Mouse (Mus musculus): Measurements from ENCODE around the gene Rtkn2. TPM values are rescaled to one million over a fixed set of nuclear protein-coding genes. Genes with fewer than 3 reads are reported as not detected.

Gene Rtkn2
- 13.4 and 14.0 TPM in 2 replicates for polyA plus RNA-seq (2016; fragmentation: Nextera tagmentation; extraction: Ambion mirVana)

DNA sequence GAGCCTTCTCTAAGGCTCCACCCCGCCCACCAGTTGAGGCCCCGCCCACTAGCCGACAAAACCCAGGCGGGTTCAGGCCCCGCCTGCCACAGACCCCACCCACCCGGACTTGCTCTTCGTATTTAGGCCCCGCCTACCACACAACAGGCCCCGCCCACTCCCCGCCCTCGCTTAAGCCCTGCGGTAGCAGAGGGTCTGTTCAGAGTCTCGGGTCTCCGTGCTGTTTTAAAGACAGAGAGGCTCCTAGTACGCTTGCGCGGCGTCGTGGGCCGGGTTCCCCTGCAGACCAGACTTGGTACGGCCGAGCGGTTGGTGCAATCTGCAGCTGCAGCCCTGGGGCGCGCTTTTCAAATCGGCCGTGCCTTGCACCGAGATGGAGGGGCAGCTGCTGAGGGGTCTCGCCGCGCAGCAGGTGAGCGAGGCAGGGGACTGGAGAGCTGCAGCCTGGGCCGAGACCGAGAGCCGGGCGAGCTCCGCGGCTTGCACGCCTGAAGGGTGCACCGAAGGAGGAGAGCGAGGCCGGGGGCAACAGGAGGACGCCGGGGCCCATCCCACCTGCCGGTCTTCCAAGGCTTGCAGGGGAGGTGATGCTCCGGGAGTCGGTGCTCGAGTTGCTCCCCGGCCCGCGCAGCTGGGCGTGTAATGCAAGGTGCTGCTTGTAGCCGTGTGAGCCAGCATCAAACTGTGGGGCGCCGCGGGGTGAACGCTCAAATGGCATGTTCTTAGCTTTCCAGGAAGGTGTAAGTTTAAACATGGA lies at the start of gene Rtkn2:
Rtkn2 (plus strand) TSS at position 170 of the 757 bp plus-strand sequence.
- WGBS = under 1% methylated on average over 57 of the region's 57 CpGs
- Histone ChIP-seq H3K4me2 (replicated peaks) (peak within 1 kb of the TSS; percentile 99), H3K27ac (peak within 1 kb of the TSS; percentile 64)

DNA sequence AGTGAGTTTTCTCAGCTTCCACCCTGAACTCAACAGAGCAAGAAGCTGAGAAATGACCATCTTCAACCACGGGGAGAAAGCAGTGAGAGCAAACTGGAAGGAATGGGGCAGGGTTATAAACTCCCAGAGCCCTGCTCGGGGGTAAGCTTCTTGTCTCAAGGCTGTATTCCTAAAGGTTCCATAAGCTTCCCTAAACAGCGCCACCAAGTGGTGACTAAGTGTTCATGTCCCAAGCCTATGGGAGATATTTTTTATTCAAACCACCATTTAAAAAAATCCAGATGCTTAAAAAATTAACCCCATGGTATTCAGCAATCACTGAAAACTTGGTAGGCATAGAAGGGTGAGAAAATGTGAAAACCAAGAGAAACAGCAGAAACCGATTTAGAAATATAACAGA lies 48.0 kb upstream of the Rtkn2 start:
- WGBS = 83% methylated on average over 4 of the region's 4 CpGs
- Histone ChIP-seq H3K9me3 (replicated peaks) (no peaks in the 10 kb centered on the region), H3K4me1 (no peaks in the 10 kb centered on the region), H3K4me3 (no peak overlapping the region), H3K36me3 (no peaks in the 10 kb centered on the region), H3K4me2 (replicated peaks) (no peak overlapping the region), H3K27me3 (no peaks in the 10 kb centered on the region), H3K27ac (no peak overlapping the region), H3K9ac (no peak overlapping the region)
- ATAC-seq (ENCODE audit: low FRiP score) = no peak

More for the DNA sequence above, at the start of gene Rtkn2:
- Histone ChIP-seq H3K27me3 (no peaks in the 10 kb centered on the region), H3K9ac (peak within 1 kb of the TSS; percentile 72), H3K4me3 (peak within 1 kb of the TSS; percentile 73), H3K9me3 (replicated peaks) (no peaks in the 10 kb centered on the region), H3K4me1 (peaks cover 10% of the 10 kb centered on the region; the same call in 1 of the 2 replicates), H3K36me3 (no peaks in the 10 kb centered on the region)
- ATAC-seq (ENCODE audit: low FRiP score) = peak; percentile 98

DNA sequence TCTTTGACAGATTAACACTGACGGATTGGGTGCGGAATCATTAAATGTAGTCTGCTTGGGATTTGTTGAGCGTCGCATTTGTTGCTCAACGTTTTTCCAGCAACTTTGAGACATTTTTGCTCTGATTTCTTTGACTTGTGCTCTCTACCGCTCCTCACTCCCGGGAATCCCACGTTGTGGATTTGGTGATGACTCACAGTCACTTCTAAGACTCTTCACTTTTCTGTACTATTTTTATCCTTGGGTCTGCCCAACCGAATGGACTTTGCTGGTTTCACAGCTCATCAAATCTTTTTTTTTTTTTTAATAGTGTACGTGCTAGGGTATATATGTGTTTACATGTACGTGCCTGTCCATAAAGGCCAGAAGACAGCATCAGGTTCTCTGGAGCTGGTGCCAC lies 46.6 kb upstream of the Rtkn2 start:
- Histone ChIP-seq H3K4me3 (no peak overlapping the region), H3K4me1 (no peaks in the 10 kb centered on the region), H3K9me3 (replicated peaks) (no peaks in the 10 kb centered on the region), H3K27ac (no peak overlapping the region), H3K9ac (no peak overlapping the region), H3K27me3 (no peaks in the 10 kb centered on the region), H3K4me2 (replicated peaks) (no peak overlapping the region), H3K36me3 (no peaks in the 10 kb centered on the region)
- ATAC-seq (ENCODE audit: low FRiP score) = no peak
- 91% methylated on average over 11 of the region's 11 CpGs for WGBS

DNA sequence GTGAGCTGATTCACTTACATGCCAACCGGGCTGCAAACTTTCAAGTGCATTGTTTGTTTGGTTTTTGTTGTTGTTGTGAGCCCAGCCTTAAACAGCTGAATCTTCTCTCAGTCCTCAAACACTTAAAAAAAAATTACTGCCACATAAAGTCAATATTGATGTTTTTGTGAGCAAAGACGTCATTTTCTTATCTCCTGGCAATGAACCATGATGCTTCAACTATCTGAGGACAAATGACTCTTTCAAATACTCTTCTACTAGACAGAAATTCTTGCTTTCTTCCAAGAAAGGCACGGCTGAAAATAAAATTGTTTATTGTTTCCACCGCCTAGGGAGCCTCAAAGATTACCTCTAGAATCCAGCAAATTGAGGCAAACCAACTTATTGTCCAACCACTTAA lies 42.4 kb upstream of the Rtkn2 start:
- Histone ChIP-seq H3K9ac (no peak overlapping the region), H3K27ac (no peak overlapping the region), H3K27me3 (no peaks in the 10 kb centered on the region), H3K36me3 (no peaks in the 10 kb centered on the region), H3K4me3 (no peak overlapping the region), H3K4me1 (no peaks in the 10 kb centered on the region), H3K9me3 (replicated peaks) (no peaks in the 10 kb centered on the region), H3K4me2 (replicated peaks) (no peak overlapping the region)
- ATAC-seq (ENCODE audit: low FRiP score) = no peak
- WGBS = 80% methylated on average over 4 of the region's 4 CpGs

DNA sequence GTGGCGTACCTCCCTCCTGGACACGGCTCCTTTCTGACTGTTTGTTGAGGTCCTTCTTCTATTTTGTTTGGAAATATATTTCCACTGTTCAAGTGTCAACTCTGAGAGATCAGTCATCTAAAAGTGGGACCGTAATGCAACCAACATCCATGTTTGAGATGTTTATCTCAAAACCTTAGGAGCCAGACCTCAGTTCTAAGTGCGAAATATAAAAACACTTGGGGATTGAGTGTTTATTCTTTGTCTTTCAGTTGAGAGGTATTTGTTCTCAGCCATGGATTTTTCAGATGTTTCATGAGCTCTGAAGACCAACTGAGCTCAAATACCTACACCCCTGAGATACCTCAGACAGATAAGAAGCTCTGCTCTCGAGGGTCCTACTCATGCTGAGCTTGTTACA lies 41.6 kb upstream of the Rtkn2 start:
- ATAC-seq (ENCODE audit: low FRiP score) = no peak
- Histone ChIP-seq H3K27ac (no peak overlapping the region), H3K4me2 (replicated peaks) (no peak overlapping the region), H3K4me1 (no peaks in the 10 kb centered on the region), H3K27me3 (no peaks in the 10 kb centered on the region), H3K9me3 (replicated peaks) (no peaks in the 10 kb centered on the region), H3K36me3 (no peaks in the 10 kb centered on the region), H3K9ac (no peak overlapping the region), H3K4me3 (no peak overlapping the region)
- 89% methylated on average over 5 of the region's 5 CpGs for WGBS

DNA sequence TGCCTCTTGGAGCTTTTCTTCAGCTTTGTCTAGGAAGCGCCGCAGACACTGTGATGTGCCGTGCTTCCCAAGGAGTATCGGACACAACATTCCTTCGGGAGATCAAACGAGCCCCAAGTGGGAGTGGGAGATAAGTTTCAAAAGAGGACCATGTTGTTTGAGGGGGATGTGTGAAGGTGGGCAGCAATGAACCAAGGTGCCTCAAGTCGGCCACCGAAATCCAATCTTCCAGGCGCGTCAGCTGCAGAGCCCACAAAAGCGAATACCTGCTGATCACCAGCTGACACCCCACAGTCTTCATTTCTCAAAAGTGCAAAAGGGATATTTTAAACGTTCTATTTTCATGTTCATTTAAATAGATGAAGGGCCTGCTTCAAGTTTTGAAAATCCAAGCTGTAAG lies 39.8 kb upstream of the Rtkn2 start:
- Histone ChIP-seq H3K4me1 (no peaks in the 10 kb centered on the region), H3K9me3 (replicated peaks) (no peaks in the 10 kb centered on the region), H3K27me3 (no peaks in the 10 kb centered on the region), H3K4me3 (no peak overlapping the region), H3K27ac (no peak overlapping the region), H3K36me3 (no peaks in the 10 kb centered on the region), H3K9ac (no peak overlapping the region), H3K4me2 (replicated peaks) (no peak overlapping the region)
- 72% methylated on average over 12 of the region's 12 CpGs for WGBS
- no peak for ATAC-seq (ENCODE audit: low FRiP score)

DNA sequence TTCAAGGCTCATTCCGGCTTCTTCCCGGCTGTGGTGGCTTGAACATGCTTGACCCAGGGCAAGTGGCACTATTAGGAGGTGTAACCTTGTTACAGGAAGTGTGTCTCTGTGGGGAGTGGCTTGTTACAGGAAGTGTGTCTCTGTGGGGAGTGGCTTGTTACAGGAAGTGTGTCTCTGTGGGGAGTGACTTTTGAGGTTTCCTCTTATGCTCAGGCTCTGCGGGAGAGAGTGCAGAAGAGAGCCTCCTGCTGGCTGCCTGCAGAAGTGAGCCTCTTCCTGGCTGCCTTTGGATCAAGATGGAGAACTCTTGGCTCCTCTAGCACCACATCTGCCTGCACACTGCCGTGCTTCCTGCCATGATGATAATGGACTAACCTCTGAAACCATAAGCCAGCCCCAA lies 35.9 kb upstream of the Rtkn2 start:
- Histone ChIP-seq H3K4me1 (no peaks in the 10 kb centered on the region), H3K27me3 (no peaks in the 10 kb centered on the region), H3K4me2 (replicated peaks) (no peak overlapping the region), H3K27ac (no peak overlapping the region), H3K4me3 (no peak overlapping the region), H3K9me3 (replicated peaks) (no peaks in the 10 kb centered on the region), H3K36me3 (no peaks in the 10 kb centered on the region), H3K9ac (no peak overlapping the region)
- ATAC-seq (ENCODE audit: low FRiP score) = no peak
- WGBS = 78% methylated on average over 4 of the region's 4 CpGs

DNA sequence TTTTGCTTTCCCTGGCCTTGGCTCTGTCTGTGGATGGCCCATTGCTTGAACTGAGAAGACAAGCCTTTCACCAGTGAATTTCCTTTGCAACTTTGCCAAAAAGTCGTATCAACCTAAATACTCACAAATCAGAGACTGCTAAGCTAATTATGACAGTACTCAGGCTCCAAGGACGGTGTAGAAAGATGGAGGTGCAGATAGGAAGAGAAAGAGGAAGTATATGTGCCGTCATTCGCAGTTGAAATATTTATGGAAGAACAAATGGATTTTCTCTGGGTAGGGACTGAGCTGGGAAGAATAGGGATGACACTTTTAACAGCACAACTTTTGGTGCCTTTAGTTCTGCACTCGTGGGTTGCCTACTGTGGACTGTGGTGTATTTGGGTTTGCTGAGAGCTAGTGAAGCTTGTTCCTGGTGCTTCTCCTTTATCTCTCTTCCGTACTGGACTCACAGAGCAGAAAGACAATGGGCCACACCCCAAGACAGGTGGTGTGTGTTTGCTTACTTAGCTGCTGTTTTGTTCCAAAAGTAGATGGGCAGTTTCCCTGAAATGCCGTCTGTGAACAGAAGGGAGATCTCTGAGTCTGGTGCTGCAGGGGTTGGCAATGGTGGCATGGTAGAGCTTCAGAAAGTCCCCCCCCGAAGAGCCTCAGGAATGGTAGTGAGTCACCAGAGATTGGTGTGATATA lies 29.2 kb upstream of the Rtkn2 start:
- Histone ChIP-seq H3K4me2 (replicated peaks) (no peak overlapping the region), H3K4me1 (no peaks in the 10 kb centered on the region), H3K4me3 (no peak overlapping the region), H3K27me3 (no peaks in the 10 kb centered on the region), H3K9me3 (replicated peaks) (no peaks in the 10 kb centered on the region), H3K27ac (no peak overlapping the region), H3K36me3 (no peaks in the 10 kb centered on the region), H3K9ac (no peak overlapping the region)
- no peak for ATAC-seq (ENCODE audit: low FRiP score)
- WGBS = 85% methylated on average over 8 of the region's 8 CpGs

DNA sequence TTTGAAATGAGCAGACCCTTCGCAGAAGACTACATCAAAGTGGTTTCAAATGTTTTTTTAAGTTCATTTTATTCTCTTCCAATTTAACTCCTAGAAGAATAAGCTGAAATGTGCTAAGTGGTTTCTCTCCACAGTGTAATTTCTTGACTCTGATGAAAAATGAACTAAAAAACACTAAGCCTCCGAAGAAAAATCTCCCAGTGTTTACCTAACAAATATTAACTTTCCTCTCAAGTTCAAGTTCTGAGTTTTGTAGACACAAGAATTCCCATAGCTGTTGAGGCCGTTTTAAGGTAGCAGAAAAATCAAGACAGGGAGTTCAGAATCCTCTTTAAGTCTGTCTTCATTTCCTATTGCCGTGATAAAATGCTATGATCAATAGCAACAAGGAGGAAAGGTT lies 27.7 kb upstream of the Rtkn2 start:
- WGBS = 81% methylated on average over 4 of the region's 4 CpGs
- Histone ChIP-seq H3K9me3 (replicated peaks) (no peaks in the 10 kb centered on the region), H3K27ac (no peak overlapping the region), H3K4me3 (no peak overlapping the region), H3K4me1 (no peaks in the 10 kb centered on the region), H3K36me3 (no peaks in the 10 kb centered on the region), H3K4me2 (replicated peaks) (no peak overlapping the region), H3K27me3 (no peaks in the 10 kb centered on the region), H3K9ac (no peak overlapping the region)
- no peak for ATAC-seq (ENCODE audit: low FRiP score)

DNA sequence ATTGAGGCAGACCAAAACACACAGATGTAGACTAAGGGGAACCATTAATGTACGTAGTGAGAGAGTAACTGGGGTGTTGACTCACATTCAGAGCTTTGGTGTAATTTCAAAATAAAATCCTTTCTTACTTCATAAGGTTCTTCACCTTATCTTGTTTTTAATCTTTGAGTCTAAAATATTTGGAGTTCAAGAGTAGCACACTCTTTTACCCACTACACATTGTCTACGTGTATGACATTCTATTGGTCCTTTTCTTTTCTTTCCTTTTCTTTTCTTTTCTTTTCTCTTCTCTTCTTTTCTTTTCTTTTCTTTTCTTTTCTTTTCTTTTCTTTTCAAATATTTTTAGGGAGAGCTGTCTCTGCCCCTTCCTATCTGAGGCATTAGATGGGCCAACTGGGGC lies 23.4 kb upstream of the Rtkn2 start:
- no peak overlapping the region for H3K4me3 ChIP-seq
- H3K9ac ChIP-seq = no peak overlapping the region
- no peak for ATAC-seq (ENCODE audit: low FRiP score)
- no peak overlapping the region for H3K27ac ChIP-seq
- H3K27me3 ChIP-seq = no peaks in the 10 kb centered on the region
- H3K9me3 ChIP-seq (replicated peaks) = no peaks in the 10 kb centered on the region
- 0 out of 2 replicates have a peak, but pooled peaks cover 2% of the 10 kb centered on the region for H3K4me1 ChIP-seq
- 95% methylated on average over 2 of the region's 2 CpGs for WGBS
- no peak overlapping the region for H3K4me2 ChIP-seq (replicated peaks)
- no peaks in the 10 kb centered on the region for H3K36me3 ChIP-seq

DNA sequence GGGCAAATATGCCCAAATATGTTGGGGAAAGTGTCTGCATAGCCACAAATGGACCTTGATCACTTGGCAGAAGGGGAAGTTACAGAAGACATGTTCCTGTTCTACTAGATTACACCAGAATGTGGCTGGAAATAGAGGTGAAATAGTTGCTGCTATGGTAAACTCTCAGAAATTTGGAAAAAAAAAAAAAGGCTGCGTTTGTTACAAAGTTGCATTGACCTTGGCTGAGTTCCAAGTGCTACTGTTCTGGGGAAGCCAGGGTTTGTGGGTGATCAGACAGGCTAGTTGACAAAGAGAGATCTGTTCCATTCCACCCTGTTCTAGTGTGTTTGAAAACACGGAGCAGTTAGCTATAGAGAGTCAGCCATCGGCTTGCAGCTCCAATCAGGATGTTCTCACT lies 19.4 kb upstream of the Rtkn2 start:
- no peak overlapping the region for H3K4me2 ChIP-seq (replicated peaks)
- no peaks in the 10 kb centered on the region for H3K27me3 ChIP-seq
- H3K4me1 ChIP-seq = peaks cover 10% of the 10 kb centered on the region; the same call in 1 of the 2 replicates
- H3K4me3 ChIP-seq = no peak overlapping the region
- H3K9ac ChIP-seq = no peak overlapping the region
- 63% methylated on average over 3 of the region's 3 CpGs for WGBS
- H3K27ac ChIP-seq = no peak overlapping the region
- H3K36me3 ChIP-seq = no peaks in the 10 kb centered on the region
- H3K9me3 ChIP-seq (replicated peaks) = no peaks in the 10 kb centered on the region
- no peak for ATAC-seq (ENCODE audit: low FRiP score)

DNA sequence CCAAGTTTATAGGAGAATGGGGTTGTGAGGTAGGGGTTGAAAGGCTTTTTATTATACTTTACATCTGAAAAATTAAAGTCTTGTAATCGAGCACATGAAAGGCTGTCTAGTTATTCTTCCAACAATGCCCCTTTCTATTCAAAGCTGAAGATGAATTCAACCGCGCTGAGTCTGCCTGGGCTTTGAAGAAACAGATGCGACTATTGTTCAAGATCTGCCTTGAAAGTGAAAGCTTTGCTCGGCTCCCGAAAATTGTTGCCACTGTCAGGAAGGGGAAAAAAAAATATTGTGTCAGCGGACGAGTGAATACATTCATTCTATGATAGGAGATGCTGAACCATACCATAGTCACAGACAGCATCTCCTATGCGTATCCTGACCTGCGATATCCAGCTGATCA lies 16.9 kb upstream of the Rtkn2 start:
- no peak overlapping the region for H3K27ac ChIP-seq

DNA sequence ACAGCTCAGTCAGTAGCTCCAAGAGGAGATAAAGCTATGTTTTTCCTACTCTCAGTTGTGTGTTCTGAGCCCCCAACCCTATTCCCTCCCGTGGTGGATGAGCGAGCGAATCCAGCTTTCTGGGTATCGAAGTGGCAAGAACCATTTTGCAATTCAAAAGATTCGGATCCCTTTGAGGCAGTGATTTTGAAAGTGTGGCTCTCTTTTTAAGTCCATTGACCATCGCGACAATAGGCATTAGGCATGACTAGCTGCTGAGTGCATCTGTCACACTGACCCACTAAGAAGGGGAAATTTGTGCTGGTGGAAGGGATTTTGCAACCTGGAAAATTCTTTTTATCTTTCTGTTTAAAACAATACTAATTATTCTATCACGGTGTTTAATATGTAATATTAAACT lies 15.3 kb upstream of the Rtkn2 start:
- H3K36me3 ChIP-seq = no peaks in the 10 kb centered on the region
- H3K4me1 ChIP-seq = peaks cover 22% of the 10 kb centered on the region
- no peaks in the 10 kb centered on the region for H3K9me3 ChIP-seq (replicated peaks)
- H3K9ac ChIP-seq = no peak overlapping the region
- H3K4me3 ChIP-seq = no peak overlapping the region
- 32% methylated on average over 8 of the region's 8 CpGs for WGBS
- no peak overlapping the region for H3K27ac ChIP-seq
- no peak for ATAC-seq (ENCODE audit: low FRiP score)
- H3K27me3 ChIP-seq = no peaks in the 10 kb centered on the region
- H3K4me2 ChIP-seq (replicated peaks) = no peak overlapping the region

More for the DNA sequence above, 16.9 kb upstream of the Rtkn2 start:
- H3K9me3 ChIP-seq (replicated peaks) = no peaks in the 10 kb centered on the region
- H3K9ac ChIP-seq = no peak overlapping the region
- H3K36me3 ChIP-seq = no peaks in the 10 kb centered on the region
- 25% methylated on average over 10 of the region's 10 CpGs for WGBS
- no peak overlapping the region for H3K4me3 ChIP-seq
- ATAC-seq (ENCODE audit: low FRiP score) = no peak
- peaks cover 22% of the 10 kb centered on the region for H3K4me1 ChIP-seq
- peak overlapping the region; percentile 27 for H3K4me2 ChIP-seq (replicated peaks)
- no peaks in the 10 kb centered on the region for H3K27me3 ChIP-seq
